Mouse (Mus musculus) MEL (cell line): ENCODE measurements around the gene Frmd4b.

Experiments used
- CTCF ChIP-seq, 3 experiments: IDR thresholded peaks in 2 of 3; conservative IDR thresholded peaks in 1 of 3; 2 replicates each; pipeline ENCODE4 v1.5.1; 2011 to 2012; ENCODE audit warnings: low read length in 3 of 3, low read depth in 2 of 3, mild to moderate bottlenecking in 2 of 3, improper control_type of control experiment in 1 of 3, inconsistent platforms in 1 of 3, mixed read lengths in 1 of 3, moderate library complexity in 1 of 3; ENCODE audit not compliant: control insufficient read depth in 1 of 3, insufficient read depth in 1 of 3, poor library complexity in 1 of 3, severe bottlenecking in 1 of 3
- GATA1 ChIP-seq: IDR thresholded peaks from 2 replicates; pipeline ENCODE4 v1.6.1; 2011; ENCODE audit warnings: low read depth, low read length, improper control_type of control experiment
- MEF2A ChIP-seq: IDR thresholded peaks from 2 replicates; pipeline ENCODE4 v1.6.1; 2014; ENCODE audit warnings: low read depth, mild to moderate bottlenecking, inconsistent platforms, low read length, improper control_type of control experiment; ENCODE audit not compliant: poor library complexity, insufficient replicate concordance, severe bottlenecking; ENCODE audit errors: extremely low read depth

DNA sequence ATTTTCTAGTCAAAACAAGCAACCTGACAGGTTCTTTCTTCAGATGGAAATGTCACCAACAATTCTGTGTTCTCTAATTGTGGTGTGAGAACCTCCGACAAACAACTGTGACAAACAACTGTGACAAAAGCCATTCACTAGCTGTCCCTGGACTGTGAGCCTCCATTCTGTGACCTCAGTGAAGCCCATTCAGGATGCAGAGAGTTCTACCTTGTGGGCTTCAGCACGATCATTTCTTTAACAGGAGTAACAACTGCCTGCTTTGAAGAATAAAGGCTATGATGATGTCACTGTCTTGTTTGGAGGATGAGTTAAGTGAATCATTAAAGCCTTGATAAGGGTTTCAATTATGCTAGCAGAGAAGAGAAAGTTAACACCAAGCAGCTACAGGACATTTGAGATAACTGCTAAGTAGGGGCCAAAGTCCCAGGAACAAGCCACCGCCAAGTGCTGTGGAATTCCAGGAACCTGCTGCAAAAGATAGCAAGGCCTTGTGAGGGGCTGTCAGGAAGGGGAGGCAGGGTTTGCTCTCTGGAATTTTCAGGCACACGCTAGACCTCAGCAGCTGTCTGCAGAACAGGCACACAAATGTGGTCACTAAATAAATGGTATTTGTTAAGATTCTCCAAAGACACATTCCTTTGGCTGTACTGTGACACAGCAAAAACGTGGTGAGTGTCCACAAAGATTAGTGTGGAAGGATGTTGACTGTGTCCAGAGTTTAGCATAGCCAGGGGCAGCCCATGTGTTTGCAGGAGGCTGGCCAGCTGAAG lies 207.7 kb downstream of the Frmd4b start:
- no peak for TF ChIP-seq MEF2A
- no peak for TF ChIP-seq GATA1
- no peak for TF ChIP-seq CTCF (IDR thresholded peaks at IDR 0.05 in 2 of 3, conservative IDR thresholded peaks at IDR 0.05 in 1 of 3; ENCODE audit: control insufficient read depth in 1 of 3, insufficient read depth in 1 of 3, low read depth in 2 of 3, low read length in 3 of 3, poor library complexity in 1 of 3, severe bottlenecking in 1 of 3)
